Mouse (Mus musculus): ENCODE data around the gene 4632433K11Rik. TPM values are rescaled to one million over a fixed set of nuclear protein-coding genes. Genes with fewer than 3 reads are reported as not detected.

4632433K11Rik gene
- polyA plus RNA-seq, 1 experiment = 1.8 TPM

- no peak for TF ChIP-seq CTCF (IDR thresholded peaks at IDR 0.05; ENCODE audit: borderline replicate concordance, insufficient read depth, low read length)
- no peak for TF ChIP-seq POLR2A (IDR thresholded peaks at IDR 0.05; ENCODE audit: low read depth, low read length)
- Histone ChIP-seq H3K4me1 (ENCODE audit: control insufficient read depth, insufficient read depth, low read length) (0 out of 2 replicates have a peak, but pooled peaks cover 4% of the 10 kb centered on the region), H3K27ac (ENCODE audit: insufficient read depth, low read length) (no peak overlapping the region), H3K4me3 (ENCODE audit: insufficient read depth, low read length) (no peak overlapping the region)
Measured at GRCm38 (mm10) chr7:5037026-5037425, 3.1 kb downstream of the 4632433K11Rik start.

GRCm38 (mm10) chr7:5037467-5037866 is 3.5 kb downstream of the 4632433K11Rik start:
- TF ChIP-seq POLR2A (IDR thresholded peaks at IDR 0.05; ENCODE audit: low read depth, low read length) (no peak; the same call in 1 of the 2 replicates), CTCF (IDR thresholded peaks at IDR 0.05; ENCODE audit: borderline replicate concordance, insufficient read depth, low read length) (no peak)
- Histone ChIP-seq H3K27ac (ENCODE audit: insufficient read depth, low read length) (no peak overlapping the region), H3K4me3 (ENCODE audit: insufficient read depth, low read length) (no peak overlapping the region), H3K4me1 (ENCODE audit: control insufficient read depth, insufficient read depth, low read length) (0 out of 2 replicates have a peak, but pooled peaks cover 4% of the 10 kb centered on the region)

DNA sequence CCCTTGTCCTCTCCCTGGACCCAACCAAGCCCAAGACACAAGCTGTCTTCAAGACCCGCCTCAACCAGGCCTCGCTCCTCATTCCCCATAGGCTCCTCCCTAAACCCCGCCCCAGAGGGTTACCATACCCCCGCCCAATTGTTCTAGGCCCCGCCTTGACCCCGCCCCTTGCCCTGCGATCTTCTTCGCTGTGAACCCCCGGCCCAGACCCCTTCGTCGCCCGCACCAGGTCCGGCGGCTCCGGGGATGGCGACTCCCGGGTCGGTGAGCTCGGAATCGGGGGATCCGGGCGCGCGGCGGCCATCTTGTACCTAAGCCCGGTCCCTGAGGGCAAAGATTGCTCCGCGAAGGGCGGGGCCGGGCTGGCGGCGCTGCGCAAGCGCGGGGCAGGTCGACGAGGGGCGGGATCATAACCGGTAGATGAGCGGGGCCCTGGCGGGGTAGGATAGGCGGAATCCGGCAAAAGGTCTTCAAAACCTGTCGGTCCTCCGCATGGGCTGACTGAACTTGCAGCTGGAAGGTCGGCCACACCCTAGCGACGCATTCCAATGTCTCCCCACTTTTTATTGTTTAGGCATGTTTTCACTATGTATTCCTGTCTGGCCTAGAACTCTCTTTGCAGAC is 4.3 kb downstream of the 4632433K11Rik start, which contains the start of gene Zfp784:
Gene Zfp784 (minus strand): TSS at position 338 of the 624 bp plus-strand sequence.
- H3K27ac ChIP-seq (ENCODE audit: insufficient read depth, low read length) = peak within 1 kb of the TSS; percentile 85
- peak within 1 kb of the TSS; percentile 70 for H3K4me3 ChIP-seq (ENCODE audit: insufficient read depth, low read length)
- H3K4me1 ChIP-seq (ENCODE audit: control insufficient read depth, insufficient read depth, low read length) = 0 out of 2 replicates have a peak, but pooled peaks cover 4% of the 10 kb centered on the region
- TF ChIP-seq CTCF (IDR thresholded peaks at IDR 0.05; ENCODE audit: borderline replicate concordance, insufficient read depth, low read length) (no peak), POLR2A (IDR thresholded peaks at IDR 0.05; ENCODE audit: low read depth, low read length) (peak; percentile 84)

- peak overlapping the region; percentile 70 for H3K4me3 ChIP-seq (ENCODE audit: insufficient read depth, low read length)
- peak overlapping the region; percentile 85 for H3K27ac ChIP-seq (ENCODE audit: insufficient read depth, low read length)
- TF ChIP-seq CTCF (IDR thresholded peaks at IDR 0.05; ENCODE audit: borderline replicate concordance, insufficient read depth, low read length) (no peak), POLR2A (IDR thresholded peaks at IDR 0.05; ENCODE audit: low read depth, low read length) (no peak)
- 0 out of 2 replicates have a peak, but pooled peaks cover 4% of the 10 kb centered on the region for H3K4me1 ChIP-seq (ENCODE audit: control insufficient read depth, insufficient read depth, low read length)
Measured at GRCm38 (mm10) chr7:5038940-5039339, 5.0 kb downstream of the 4632433K11Rik start.

DNA sequence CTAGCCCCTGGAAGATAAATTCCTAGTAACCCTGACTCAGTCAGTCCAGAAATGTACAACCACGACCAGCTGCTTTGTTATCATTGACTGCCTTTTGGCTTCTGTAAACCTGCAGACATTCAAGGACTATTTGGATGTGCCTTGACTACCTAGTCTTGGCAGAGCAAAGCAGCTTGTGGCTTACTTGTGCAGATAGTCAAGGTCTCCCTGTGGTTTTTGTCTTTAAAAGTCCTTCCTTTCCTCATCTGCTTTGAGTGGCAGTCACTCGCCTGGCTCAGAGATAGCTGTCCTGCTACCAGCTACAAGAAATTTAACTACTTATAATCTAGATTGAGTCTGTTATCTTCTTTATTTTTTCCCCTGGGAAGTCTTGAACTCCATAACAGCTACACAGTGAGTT is 11.1 kb downstream of the 4632433K11Rik start:
- TF ChIP-seq POLR2A (IDR thresholded peaks at IDR 0.05; ENCODE audit: low read depth, low read length) (no peak), CTCF (IDR thresholded peaks at IDR 0.05; ENCODE audit: borderline replicate concordance, insufficient read depth, low read length) (no peak)
- H3K27ac ChIP-seq (ENCODE audit: insufficient read depth, low read length) = no peak overlapping the region
- H3K4me1 ChIP-seq (ENCODE audit: control insufficient read depth, insufficient read depth, low read length) = no peaks in the 10 kb centered on the region
- no peak overlapping the region for H3K4me3 ChIP-seq (ENCODE audit: insufficient read depth, low read length)

- H3K4me3 ChIP-seq (ENCODE audit: insufficient read depth, low read length) = no peak overlapping the region
- TF ChIP-seq POLR2A (IDR thresholded peaks at IDR 0.05; ENCODE audit: low read depth, low read length) (no peak), CTCF (IDR thresholded peaks at IDR 0.05; ENCODE audit: borderline replicate concordance, insufficient read depth, low read length) (no peak)
- no peak overlapping the region for H3K27ac ChIP-seq (ENCODE audit: insufficient read depth, low read length)
Measured at GRCm38 (mm10) chr7:5046112-5046511, 12.2 kb downstream of the 4632433K11Rik start.

GRCm38 (mm10) chr7:5047313-5047712 is 13.4 kb downstream of the 4632433K11Rik start:
- H3K4me3 ChIP-seq (ENCODE audit: insufficient read depth, low read length) = no peak overlapping the region
- H3K27ac ChIP-seq (ENCODE audit: insufficient read depth, low read length) = no peak overlapping the region
- TF ChIP-seq POLR2A (IDR thresholded peaks at IDR 0.05; ENCODE audit: low read depth, low read length) = no peak
- TF ChIP-seq CTCF (IDR thresholded peaks at IDR 0.05; ENCODE audit: borderline replicate concordance, insufficient read depth, low read length) = no peak
- no peaks in the 10 kb centered on the region for H3K4me1 ChIP-seq (ENCODE audit: control insufficient read depth, insufficient read depth, low read length)

More at GRCm38 (mm10) chr7:5046112-5046511, 12.2 kb downstream of the 4632433K11Rik start:
- no peaks in the 10 kb centered on the region for H3K4me1 ChIP-seq (ENCODE audit: control insufficient read depth, insufficient read depth, low read length)

- TF ChIP-seq CTCF (IDR thresholded peaks at IDR 0.05; ENCODE audit: borderline replicate concordance, insufficient read depth, low read length) (no peak), POLR2A (IDR thresholded peaks at IDR 0.05; ENCODE audit: low read depth, low read length) (peak; percentile 78)
- peak within 1 kb of the TSS; percentile 21 for H3K27ac ChIP-seq (ENCODE audit: insufficient read depth, low read length)
- H3K4me3 ChIP-seq (ENCODE audit: insufficient read depth, low read length) = peak within 1 kb of the TSS; percentile 61
- no peaks in the 10 kb centered on the region for H3K4me1 ChIP-seq (ENCODE audit: control insufficient read depth, insufficient read depth, low read length)
Measured at GRCm38 (mm10) chr7:5051193-5052192, 17.6 kb downstream of the 4632433K11Rik start, which contains the start of gene Zfp580. Zfp580 (plus strand) TSS chr7:5051538.

DNA sequence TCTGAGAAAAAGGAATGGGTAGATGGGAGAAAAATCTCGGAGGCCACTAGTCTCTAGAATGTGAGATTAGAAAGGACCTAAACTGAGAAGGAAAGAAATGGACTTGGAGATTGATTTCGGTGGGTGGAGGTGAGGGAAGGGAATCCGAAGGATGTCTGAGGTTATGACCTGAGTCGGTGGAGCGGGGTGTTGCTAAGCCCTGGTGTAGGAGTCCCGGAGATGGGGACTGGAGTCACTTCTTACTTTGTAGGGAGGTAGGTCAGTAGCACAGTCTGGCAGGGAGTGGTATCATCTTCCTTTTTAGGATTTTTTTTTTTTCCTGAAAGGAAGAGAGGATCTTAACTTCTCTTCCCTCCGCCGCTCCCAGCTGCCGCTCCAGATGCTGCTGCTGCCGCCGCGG is 18.5 kb downstream of the 4632433K11Rik start:
- TF ChIP-seq CTCF (IDR thresholded peaks at IDR 0.05; ENCODE audit: borderline replicate concordance, insufficient read depth, low read length) (no peak), POLR2A (IDR thresholded peaks at IDR 0.05; ENCODE audit: low read depth, low read length) (peak; percentile 9; the same call in 1 of the 2 replicates)
- Histone ChIP-seq H3K4me1 (ENCODE audit: control insufficient read depth, insufficient read depth, low read length) (no peaks in the 10 kb centered on the region), H3K4me3 (ENCODE audit: insufficient read depth, low read length) (peak overlapping the region; percentile 61), H3K27ac (ENCODE audit: insufficient read depth, low read length) (peak overlapping the region; percentile 21; the same call in 1 of the 2 replicates)
